Mouse (Mus musculus): Measurements from ENCODE around the gene Commd1.

GRCm38 (mm10) chr11:22846960-22847731, 135.0 kb downstream of the Commd1 start:
- no peak for TF ChIP-seq CTCF (conservative IDR thresholded peaks at IDR 0.05; ENCODE audit: insufficient read depth, insufficient read length, low read depth, low read length)
- TF ChIP-seq POLR2A (IDR thresholded peaks at IDR 0.05; ENCODE audit: low read depth, low read length) = no peak

Measured in kidney, adult 2 months (tissue).